ENCODE assay signal across 17 mouse cellular contexts in genomic region chr3:52409465-52409864, GRCm38 (mm10).
"Had no signal": no experiment of that assay in that cellular context is flagged by ENCODE, and none has a peak within 500 bp of the region (broad histone marks: within the 10 kb centered on the region; RNA-seq: fewer than 3 reads in every experiment).

No protein-coding gene starts in this region.

- H3K27ac ChIP-seq: midbrain, embryonic 10.5 days; midbrain, embryonic 12.5 days; neural tube, embryonic 12.5 days; stomach, embryonic 15.5 days; stomach, postnatal 0 days had no signal

- H3K27me3 ChIP-seq: neural tube, embryonic 12.5 days; stomach, embryonic 15.5 days had no signal

- H3K36me3 ChIP-seq: midbrain, embryonic 10.5 days; midbrain, embryonic 12.5 days; neural tube, embryonic 12.5 days; stomach, embryonic 15.5 days had no signal

- H3K9me3 ChIP-seq: midbrain, embryonic 10.5 days; midbrain, embryonic 12.5 days; neural tube, embryonic 12.5 days; stomach, embryonic 15.5 days had no signal

- H3K4me2 ChIP-seq: lung, embryonic 14.5 days; midbrain, embryonic 12.5 days; neural tube, embryonic 12.5 days; stomach, embryonic 15.5 days had no signal

- H3K4me3 ChIP-seq: midbrain, embryonic 10.5 days; midbrain, embryonic 12.5 days; neural tube, embryonic 12.5 days; stomach, embryonic 15.5 days had no signal

- H3K9ac ChIP-seq: lung, embryonic 14.5 days; midbrain, embryonic 12.5 days; neural tube, embryonic 12.5 days; stomach, embryonic 15.5 days had no signal

- DNase-seq: lung, adult 18-20 months; lung, embryonic 14.5 days; lung, postnatal 10 days; lung, postnatal 4 days; midbrain, embryonic 14.5 days; right cerebral cortex, adult 18-20 months; right cerebral cortex, postnatal 25 days; right cerebral cortex, postnatal 4 days; thymus, adult 2 months; thymus, postnatal 25 days; thymus, postnatal 4 days had no signal

- ATAC-seq: midbrain, embryonic 16.5 days had no signal
